Mouse (Mus musculus) spleen, adult 2 months (tissue): Measurements from ENCODE around the gene Mfn2.

ENCODE experiments used
- CTCF ChIP-seq: fragments of 200-500 bp; IDR thresholded peaks from 2 replicates; pipeline ENCODE4 v1.5.1; 2011; ENCODE audit warnings: mild to moderate bottlenecking, inconsistent platforms; ENCODE audit not compliant: insufficient read depth, insufficient read length, insufficient replicate concordance; ENCODE audit errors: extremely low read depth
- POLR2A ChIP-seq: fragments of 200-500 bp; IDR thresholded peaks from 2 replicates; pipeline ENCODE4 v1.6.1; 2011; ENCODE audit warnings: low read depth, low read length, inconsistent platforms

DNA sequence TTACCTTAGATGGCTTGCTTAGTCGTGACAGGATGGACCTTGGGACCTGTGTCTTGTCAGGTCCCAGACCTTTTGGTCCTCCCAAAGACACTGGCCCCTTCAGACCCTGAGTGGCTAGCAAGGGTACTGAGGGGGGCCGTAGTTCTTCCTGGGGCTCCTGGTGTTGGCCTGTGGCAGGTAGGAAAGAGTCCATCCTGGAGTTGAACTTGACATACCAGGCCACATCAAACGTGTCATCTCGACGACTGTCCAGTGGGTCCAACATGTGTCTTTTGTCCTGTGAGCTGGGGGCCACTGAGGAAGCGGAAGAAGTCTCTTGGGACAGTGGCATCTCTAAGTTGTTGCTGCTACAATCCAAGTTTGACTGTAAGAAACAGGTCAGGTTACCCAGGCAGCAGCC is 38.9 kb downstream of the Mfn2 start:
- TF ChIP-seq CTCF (no peak), POLR2A (no peak)
